Mouse (Mus musculus) testis, postnatal 14 days (tissue): ENCODE measurements around the gene Pard3.

Experiments used
- DNase-seq: peaks from one replicate; pipeline ENCODE4 v3.0.0; 2021; ENCODE audit warnings: low spot score

The Pard3 gene

GRCm38 (mm10) chr8:127344421-127344820 lies 280.7 kb downstream of the Pard3 start:
- DNase-seq = no peak

- no peak for DNase-seq
These were observed 282.3 kb downstream of the Pard3 start for GRCm38 (mm10) chr8:127345912-127346423.

- no peak for DNase-seq
These were observed 284.3 kb downstream of the Pard3 start for GRCm38 (mm10) chr8:127347890-127348495.

- DNase-seq = no peak
These were observed 298.1 kb downstream of the Pard3 start for GRCm38 (mm10) chr8:127361796-127362195.

GRCm38 (mm10) chr8:127368347-127368746 lies 304.7 kb downstream of the Pard3 start:
- no peak for DNase-seq

GRCm38 (mm10) chr8:127371326-127371949 lies 307.7 kb downstream of the Pard3 start:
- no peak for DNase-seq

- no peak for DNase-seq
These were observed 314.1 kb downstream of the Pard3 start for GRCm38 (mm10) chr8:127377775-127378174.

GRCm38 (mm10) chr8:127378994-127379858 lies 315.5 kb downstream of the Pard3 start:
- no peak for DNase-seq

- DNase-seq = no peak
These were observed 317.6 kb downstream of the Pard3 start for GRCm38 (mm10) chr8:127381259-127381658.

GRCm38 (mm10) chr8:127392700-127393099 lies 329.0 kb downstream of the Pard3 start:
- DNase-seq = no peak

- no peak for DNase-seq
These were observed 331.8 kb downstream of the Pard3 start for GRCm38 (mm10) chr8:127395488-127395887.

GRCm38 (mm10) chr8:127405815-127406214 lies 342.1 kb downstream of the Pard3 start:
- DNase-seq = no peak

- DNase-seq = no peak
These were observed 346.9 kb downstream of the Pard3 start for GRCm38 (mm10) chr8:127410606-127411005.

- DNase-seq = no peak
These were observed 347.6 kb downstream of the Pard3 start for GRCm38 (mm10) chr8:127411190-127411848.

- no peak for DNase-seq
These were observed 359.3 kb downstream of the Pard3 start for GRCm38 (mm10) chr8:127423021-127423420.

GRCm38 (mm10) chr8:127424211-127424916 lies 360.7 kb downstream of the Pard3 start:
- no peak for DNase-seq

- DNase-seq = no peak
These were observed 363.2 kb downstream of the Pard3 start for GRCm38 (mm10) chr8:127426857-127427256.

GRCm38 (mm10) chr8:127428004-127428403 lies 364.3 kb downstream of the Pard3 start:
- DNase-seq = no peak

- no peak for DNase-seq
These were observed 367.5 kb downstream of the Pard3 start for GRCm38 (mm10) chr8:127431236-127431635.

- DNase-seq = no peak
These were observed 372.3 kb downstream of the Pard3 start for GRCm38 (mm10) chr8:127435975-127436374.

- DNase-seq = no peak
These were observed 374.0 kb downstream of the Pard3 start for GRCm38 (mm10) chr8:127437613-127438235.
